Mouse (Mus musculus) E14TG2a.4 (cell line): ENCODE results near the gene Tsnax.

Experiments used
- CTCF ChIP-seq: conservative IDR thresholded peaks from 2 replicates; pipeline ENCODE4 v1.5.1; 2014; ENCODE audit warnings: low read length
- NANOG ChIP-seq: IDR thresholded peaks from 2 replicates; pipeline ENCODE4 v1.6.1; 2014; ENCODE audit warnings: borderline replicate concordance, low read length, mixed read lengths
- POU5F1 ChIP-seq: IDR thresholded peaks from 2 replicates; pipeline ENCODE4 v1.6.1; 2014; ENCODE audit warnings: low read length, borderline replicate concordance

DNA sequence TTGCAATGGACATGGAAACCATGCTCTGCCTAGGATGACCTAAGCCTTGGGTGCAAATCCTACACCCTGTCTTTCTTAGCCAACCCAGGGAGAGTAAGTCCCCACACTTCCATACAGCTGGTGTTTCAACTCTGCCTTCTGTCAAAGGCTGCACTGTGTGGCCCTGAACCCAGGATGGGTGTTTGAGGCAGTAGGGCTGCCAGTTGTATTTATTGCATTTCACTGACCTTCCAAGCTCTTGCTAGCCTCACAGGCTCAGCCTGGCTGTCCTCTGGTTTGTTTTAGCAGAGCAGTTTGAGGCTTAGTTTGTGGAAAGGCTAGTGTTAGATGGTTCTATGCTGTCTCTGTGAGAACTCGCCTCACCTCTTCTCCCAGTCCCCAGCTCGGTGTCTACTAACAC is 61.8 kb downstream of the Tsnax start:
- TF ChIP-seq CTCF (no peak), POU5F1 (no peak), NANOG (no peak)
